Mouse (Mus musculus) layer of hippocampus, adult 9-11 months (tissue): ENCODE measurements around the gene Smpx.

Experiments used
- DNase-seq: peaks from one replicate; pipeline ENCODE4 v3.0.0; 2022

Smpx gene

DNA sequence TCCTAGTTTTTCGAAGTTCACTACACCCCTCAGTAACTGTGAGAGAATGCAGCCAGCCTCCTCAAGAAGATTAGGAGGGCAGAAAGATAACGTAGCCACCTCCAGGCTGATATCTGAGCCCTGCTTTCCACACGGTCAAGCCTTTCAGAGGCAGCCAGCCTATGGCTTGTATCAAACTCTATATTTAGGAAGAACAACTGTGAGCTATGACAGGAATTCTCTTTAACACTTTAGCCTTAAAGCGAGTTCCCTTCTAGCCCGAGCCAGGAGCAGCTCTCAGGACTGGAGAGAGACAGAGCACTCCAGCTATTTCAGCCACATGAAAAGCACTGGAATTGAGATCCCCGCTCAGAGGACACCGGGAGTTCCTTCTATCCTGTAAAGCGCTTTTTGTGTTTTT, at the start of gene Smpx:
TSS of gene Smpx (plus strand) at position 49 of the 400 bp plus-strand sequence.
- DNase-seq = no peak

DNA sequence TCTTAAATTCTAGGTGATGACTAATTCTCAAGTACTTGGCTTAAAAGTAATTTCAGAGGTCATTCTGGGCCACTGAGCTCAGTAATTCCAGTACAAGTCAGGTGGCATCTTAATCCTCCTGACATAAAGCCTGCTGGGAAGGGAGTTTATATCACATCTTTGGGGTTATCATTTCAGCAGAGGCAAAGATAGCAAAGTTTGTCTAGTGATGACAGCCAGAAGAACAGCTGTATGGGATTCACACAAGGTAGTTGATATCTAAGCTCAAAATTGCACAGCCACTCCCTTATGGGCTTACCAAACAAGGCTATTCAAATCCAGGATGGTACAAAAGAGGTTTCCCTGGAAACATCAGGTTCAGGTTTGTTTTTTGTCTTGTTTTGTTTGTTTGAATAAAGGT, 43.7 kb upstream of the Smpx start:
- no peak for DNase-seq

GRCm38 (mm10) chrX:157657356-157657755, 41.4 kb upstream of the Smpx start:
- no peak for DNase-seq

GRCm38 (mm10) chrX:157671820-157672219, 26.9 kb upstream of the Smpx start:
- DNase-seq = no peak

GRCm38 (mm10) chrX:157674667-157675350, 23.9 kb upstream of the Smpx start:
- no peak for DNase-seq

DNA sequence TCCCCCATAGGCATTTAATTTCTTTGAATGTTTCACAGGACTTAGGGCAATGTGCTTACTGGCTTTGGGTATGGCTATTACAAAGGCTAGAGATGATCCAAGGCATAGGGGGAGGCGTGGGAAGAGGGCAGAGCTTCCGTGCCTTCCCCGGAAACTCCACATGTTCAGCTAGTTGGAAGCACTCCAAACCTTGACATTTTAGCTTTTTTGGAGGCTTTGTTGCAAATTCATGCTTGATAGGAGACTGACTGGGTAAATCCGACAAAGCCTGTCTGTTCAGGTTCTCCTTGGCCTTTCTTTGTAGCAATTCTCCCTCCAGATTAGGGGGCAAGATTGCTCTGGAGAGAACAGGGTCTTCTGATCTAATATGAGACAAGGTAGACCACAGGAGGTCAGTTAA, 7.5 kb upstream of the Smpx start:
- no peak for DNase-seq

DNA sequence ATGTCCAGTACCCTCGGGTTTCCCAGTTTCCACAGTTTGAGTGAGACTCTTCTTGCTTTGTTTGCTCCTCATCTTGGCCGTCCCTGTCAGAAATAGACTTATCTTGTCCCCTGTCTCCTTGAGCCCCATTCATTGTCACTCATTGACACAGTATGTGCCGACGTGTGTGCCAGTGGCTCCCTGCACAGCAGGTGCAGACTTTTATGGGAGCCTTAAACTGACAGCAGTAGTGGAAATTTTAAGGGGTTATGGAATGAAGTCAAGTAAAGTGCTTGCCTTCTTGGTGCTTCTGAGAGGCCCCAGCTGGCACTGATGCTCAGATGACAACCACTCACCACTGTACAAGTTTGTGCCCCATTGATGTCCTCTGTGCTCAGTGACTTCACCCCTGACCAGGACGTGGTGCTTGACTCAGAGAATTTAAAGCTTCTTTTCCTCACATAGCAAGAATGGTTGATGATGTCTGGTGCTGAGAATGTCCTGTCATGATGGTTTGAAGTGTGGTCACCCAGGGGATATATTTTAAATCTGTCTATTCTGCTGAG, 1.0 kb upstream of the Smpx start:
- no peak for DNase-seq

- no peak for DNase-seq
Observed at GRCm38 (mm10) chrX:157707236-157707635, 8.5 kb downstream of the Smpx start.

- no peak for DNase-seq
Observed at GRCm38 (mm10) chrX:157708616-157709280, 10.0 kb downstream of the Smpx start.

DNA sequence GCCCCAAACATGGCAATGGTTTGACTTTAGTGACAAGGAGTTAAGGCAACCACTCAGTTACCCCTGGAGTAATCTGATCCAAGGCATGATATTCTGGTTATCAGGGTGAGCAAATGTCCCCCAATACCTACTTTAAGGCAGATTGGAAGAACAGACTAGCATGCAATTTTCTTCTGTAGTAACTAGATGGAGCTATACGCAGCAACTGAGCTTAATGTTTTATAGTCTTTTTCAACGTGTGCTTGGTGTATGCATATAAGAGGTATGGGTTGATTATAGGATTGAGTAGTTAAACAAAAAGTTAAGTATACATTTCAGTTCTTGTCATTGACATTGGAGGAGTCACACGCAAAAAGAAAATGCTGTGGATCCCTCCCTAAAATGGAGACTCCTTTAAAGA, 21.2 kb downstream of the Smpx start:
- no peak for DNase-seq

DNA sequence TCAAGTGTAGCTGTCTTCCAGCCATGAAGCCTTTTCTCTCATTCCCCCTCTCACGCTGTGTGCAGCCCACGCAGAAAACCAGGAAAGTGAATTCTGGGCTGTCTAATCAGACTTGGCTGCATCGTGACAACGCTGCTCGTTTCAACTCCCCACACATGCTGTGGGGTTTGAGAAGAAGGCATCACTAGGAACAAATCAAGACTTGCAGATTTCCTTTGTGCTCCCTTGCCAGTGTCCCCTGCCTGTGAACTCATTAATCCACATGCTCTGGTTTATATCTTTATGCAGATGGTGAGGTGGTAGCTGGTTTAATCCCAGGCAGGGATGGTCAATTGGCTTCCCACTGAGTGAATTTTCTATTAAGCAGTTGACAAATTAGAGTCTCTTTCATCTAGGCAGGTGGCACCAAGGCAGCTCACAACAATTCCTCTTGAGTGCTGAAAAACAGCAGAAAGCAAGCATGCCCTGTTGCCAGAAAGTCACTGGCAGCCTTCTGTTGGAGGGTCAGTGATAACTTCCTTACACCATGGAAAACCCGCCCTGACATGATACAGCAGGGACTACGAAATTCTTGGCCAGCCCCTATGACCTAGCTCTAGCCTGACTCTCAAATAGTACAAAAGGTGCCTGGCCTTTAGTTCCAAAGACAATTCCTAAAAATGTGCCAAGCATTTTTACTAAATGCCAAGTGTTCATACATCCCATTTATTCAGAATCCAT, 32.1 kb downstream of the Smpx start:
- DNase-seq = peak; percentile 39

- peak; percentile 49 for DNase-seq
Observed at GRCm38 (mm10) chrX:157731658-157732314, 33.1 kb downstream of the Smpx start.

DNA sequence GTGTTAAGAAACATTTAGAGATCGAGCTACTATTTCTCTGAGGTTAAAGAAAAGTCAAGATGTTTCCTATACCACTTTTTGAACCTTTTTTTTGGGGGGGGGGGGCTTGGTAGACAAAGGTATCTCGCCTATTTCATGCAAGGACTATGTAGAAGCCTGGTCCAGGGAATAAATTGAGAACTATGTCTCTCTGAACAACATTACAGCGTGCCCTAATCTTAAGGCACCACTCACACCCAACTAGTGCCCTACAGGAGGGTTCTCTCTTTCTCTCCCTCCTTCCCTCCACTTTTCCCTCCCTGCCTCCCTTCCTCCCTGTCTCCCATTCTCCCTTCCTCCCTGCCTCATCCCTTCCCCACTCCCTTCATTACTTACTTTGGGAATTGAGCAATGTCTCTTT, 33.6 kb downstream of the Smpx start:
- no peak for DNase-seq

- no peak for DNase-seq
Observed at GRCm38 (mm10) chrX:157733836-157734235, 35.1 kb downstream of the Smpx start.

GRCm38 (mm10) chrX:157734341-157734740, 35.6 kb downstream of the Smpx start:
- no peak for DNase-seq

GRCm38 (mm10) chrX:157747815-157748544, 49.3 kb downstream of the Smpx start:
- DNase-seq = no peak

- DNase-seq = no peak
Observed at GRCm38 (mm10) chrX:157754559-157754958, 55.8 kb downstream of the Smpx start.

DNA sequence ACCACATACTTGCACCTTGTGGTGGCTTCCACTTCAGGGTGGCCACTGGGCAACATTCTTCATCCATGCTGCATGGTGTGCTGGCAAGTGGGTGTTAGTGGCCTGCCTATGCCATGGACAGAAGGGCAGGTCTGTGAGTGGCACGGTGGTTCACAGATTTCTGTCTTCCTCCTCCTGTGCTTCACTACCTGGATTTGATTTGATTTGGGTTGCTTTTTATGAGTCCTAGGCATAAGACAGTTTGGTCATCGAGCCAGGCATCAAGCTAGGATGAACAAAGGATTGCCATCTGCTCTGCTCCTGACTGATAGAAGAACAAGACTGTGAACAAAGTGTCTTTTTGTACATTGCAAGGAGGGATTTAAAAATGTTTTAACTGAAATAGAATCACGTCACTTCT, 63.8 kb downstream of the Smpx start:
- no peak for DNase-seq

DNA sequence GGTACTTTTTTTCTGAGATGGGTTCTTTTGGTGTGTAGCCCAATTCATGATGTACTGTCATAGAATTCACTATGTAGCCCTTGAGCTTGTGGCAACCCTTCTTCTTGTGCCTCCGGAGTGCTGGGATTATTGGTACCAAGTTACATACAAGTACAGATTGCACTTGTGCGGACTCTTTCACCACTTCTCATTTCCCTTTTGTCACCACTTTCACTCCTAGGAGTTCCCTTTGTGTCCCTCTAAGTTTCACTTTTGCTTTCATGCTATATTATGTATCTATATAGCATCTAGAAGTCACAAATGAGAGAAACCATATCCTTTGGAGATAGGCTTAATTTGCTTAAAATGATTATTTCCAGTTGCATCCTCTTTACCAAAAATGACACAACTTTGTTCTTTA, 103.0 kb downstream of the Smpx start:
- no peak for DNase-seq
